Mouse (Mus musculus) CH12.LX (cell line): ENCODE measurements around the gene Mob3b.

Experiments
- CHD1 ChIP-seq: IDR thresholded peaks from 2 replicates; pipeline ENCODE4 v1.6.1; 2012; ENCODE audit warnings: low read depth, low read length, improper control_type of control experiment, inconsistent platforms
- CTCF ChIP-seq, 2 experiments: IDR thresholded peaks in 1 of 2; conservative IDR thresholded peaks in 1 of 2; 2 replicates each; pipeline ENCODE4 v1.5.1; 2011 to 2012; ENCODE audit warnings: low read depth in 2 of 2, low read length in 2 of 2, improper control_type of control experiment in 1 of 2, inconsistent platforms in 1 of 2, mild to moderate bottlenecking in 1 of 2, moderate library complexity in 1 of 2
- EP300 ChIP-seq: IDR thresholded peaks from 2 replicates; pipeline ENCODE4 v1.6.1; 2011; ENCODE audit warnings: low read length, improper control_type of control experiment
- ETS1 ChIP-seq: conservative IDR thresholded peaks from 2 replicates; pipeline ENCODE4 v1.6.1; 2012; ENCODE audit warnings: low read depth, mild to moderate bottlenecking, inconsistent platforms, low read length, improper control_type of control experiment, moderate library complexity
- MAX ChIP-seq: IDR thresholded peaks from 2 replicates; pipeline ENCODE4 v1.6.1; 2011; ENCODE audit warnings: low read length, improper control_type of control experiment
- MEF2A ChIP-seq: IDR thresholded peaks from 2 replicates; pipeline ENCODE4 v1.6.1; 2014; ENCODE audit warnings: low read depth, mild to moderate bottlenecking, inconsistent platforms, low read length, improper control_type of control experiment, borderline replicate concordance
- POLR2A ChIP-seq: IDR thresholded peaks from 2 replicates; pipeline ENCODE4 v1.6.1; 2011; ENCODE audit warnings: low read depth, mild to moderate bottlenecking, improper control_type of control experiment, low read length
- POLR2AphosphoS2 ChIP-seq: IDR thresholded peaks from 2 replicates; pipeline ENCODE4 v1.6.1; 2011; ENCODE audit warnings: low read depth, low read length, improper control_type of control experiment
- RAD21 ChIP-seq: IDR thresholded peaks from 2 replicates; pipeline ENCODE4 v1.6.1; 2011; ENCODE audit warnings: low read depth, mild to moderate bottlenecking, low read length, improper control_type of control experiment, moderate library complexity
- TBP ChIP-seq: conservative IDR thresholded peaks from 2 replicates; pipeline ENCODE4 v1.6.1; 2011; ENCODE audit warnings: low read depth, low read length, improper control_type of control experiment
- UBTF ChIP-seq: IDR thresholded peaks from 2 replicates; pipeline ENCODE4 v1.6.1; 2012; ENCODE audit warnings: low read depth, mild to moderate bottlenecking, inconsistent platforms, low read length, improper control_type of control experiment, moderate library complexity
- USF2 ChIP-seq: conservative IDR thresholded peaks from 2 replicates; pipeline ENCODE4 v1.6.1; 2011; ENCODE audit warnings: low read depth, low read length, improper control_type of control experiment

DNA sequence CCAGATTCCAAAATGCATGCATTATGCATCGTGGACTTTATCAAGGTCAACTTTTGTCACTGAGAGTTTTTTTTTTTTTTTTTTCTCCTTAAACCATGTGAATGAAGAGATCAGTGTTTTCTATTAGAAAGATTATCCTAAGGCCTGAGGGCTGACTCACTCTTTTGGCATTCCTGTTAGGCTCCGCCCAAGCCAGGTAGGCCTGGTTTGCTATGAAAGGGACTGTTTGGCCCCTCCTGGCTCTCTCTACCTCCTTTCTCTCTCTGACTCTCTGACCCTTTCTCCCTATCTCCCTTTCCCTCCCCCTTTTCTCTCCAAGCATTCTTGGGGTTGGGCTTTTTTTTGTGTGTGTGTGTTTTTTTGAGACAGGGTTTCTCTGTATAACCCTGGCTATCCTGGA, 18.3 kb upstream of the Mob3b start:
- TF ChIP-seq CTCF (conservative IDR thresholded peaks at IDR 0.05 in 1 of 2, IDR thresholded peaks at IDR 0.05 in 1 of 2; ENCODE audit: low read depth in 2 of 2, low read length in 2 of 2): no peak
- TF ChIP-seq MEF2A: no peak
- no peak for TF ChIP-seq ETS1
- no peak for TF ChIP-seq POLR2A
- TF ChIP-seq USF2: no peak
- no peak for TF ChIP-seq MAX
- TF ChIP-seq CHD1: no peak
- TF ChIP-seq POLR2AphosphoS2: no peak
- no peak for TF ChIP-seq EP300
- TF ChIP-seq RAD21: no peak
- no peak for TF ChIP-seq TBP
- no peak for TF ChIP-seq UBTF
